Mouse (Mus musculus): ENCODE results near the gene Iffo1. TPM values are rescaled to one million over a fixed set of nuclear protein-coding genes. Genes with fewer than 3 reads are reported as not detected.

The Iffo1 gene
- polyA plus RNA-seq, 1 experiment, result 39.0 TPM

- H3K4me3 ChIP-seq (replicated peaks; ENCODE audit: control insufficient read depth, low read depth, low read length), result no peak overlapping the region
- no peak for TF ChIP-seq CTCF (IDR thresholded peaks at IDR 0.05; ENCODE audit: control insufficient read depth, insufficient read depth, low read length)
- no peak for TF ChIP-seq POLR2A (IDR thresholded peaks at IDR 0.05; ENCODE audit: borderline replicate concordance, control insufficient read depth, low read depth, low read length)
- WGBS, result 80% methylated on average over 1 of the region's 1 CpGs
These were observed 50.6 kb downstream of the Iffo1 start for GRCm38 (mm10) chr6:125195541-125196075.

GRCm38 (mm10) chr6:125196301-125196700 is 51.3 kb downstream of the Iffo1 start:
- 73% methylated on average over 3 of the region's 3 CpGs for WGBS
- Histone ChIP-seq H3K27ac (ENCODE audit: control insufficient read depth, insufficient read depth, low read depth, low read length, poor library complexity) (no peak overlapping the region), H3K4me3 (replicated peaks; ENCODE audit: control insufficient read depth, low read depth, low read length) (no peak overlapping the region), H3K4me1 (ENCODE audit: control insufficient read depth, insufficient read depth, low read length) (no peaks in the 10 kb centered on the region)
- no peak for TF ChIP-seq CTCF (IDR thresholded peaks at IDR 0.05; ENCODE audit: control insufficient read depth, insufficient read depth, low read length)
- no peak for TF ChIP-seq POLR2A (IDR thresholded peaks at IDR 0.05; ENCODE audit: borderline replicate concordance, control insufficient read depth, low read depth, low read length)

More at GRCm38 (mm10) chr6:125195541-125196075, 50.6 kb downstream of the Iffo1 start:
- Histone ChIP-seq H3K4me1 (ENCODE audit: control insufficient read depth, insufficient read depth, low read length) (peaks cover 1% of the 10 kb centered on the region; the same call in 1 of the 2 replicates), H3K27ac (ENCODE audit: control insufficient read depth, insufficient read depth, low read depth, low read length, poor library complexity) (no peak overlapping the region)

- WGBS, result 79% methylated on average over 5 of the region's 5 CpGs
- Histone ChIP-seq H3K4me3 (replicated peaks; ENCODE audit: control insufficient read depth, low read depth, low read length) (no peak overlapping the region), H3K4me1 (ENCODE audit: control insufficient read depth, insufficient read depth, low read length) (no peaks in the 10 kb centered on the region), H3K27ac (ENCODE audit: control insufficient read depth, insufficient read depth, low read depth, low read length, poor library complexity) (no peak overlapping the region)
- TF ChIP-seq POLR2A (IDR thresholded peaks at IDR 0.05; ENCODE audit: borderline replicate concordance, control insufficient read depth, low read depth, low read length), result no peak
- no peak for TF ChIP-seq CTCF (IDR thresholded peaks at IDR 0.05; ENCODE audit: control insufficient read depth, insufficient read depth, low read length)
These were observed 52.1 kb downstream of the Iffo1 start for GRCm38 (mm10) chr6:125197166-125197565.

- no peak overlapping the region for H3K27ac ChIP-seq (ENCODE audit: control insufficient read depth, insufficient read depth, low read depth, low read length, poor library complexity)
- no peaks in the 10 kb centered on the region; the same call in none of the 2 replicates for H3K4me1 ChIP-seq (ENCODE audit: control insufficient read depth, insufficient read depth, low read length)
- H3K4me3 ChIP-seq (replicated peaks; ENCODE audit: control insufficient read depth, low read depth, low read length), result no peak overlapping the region
- no peak for TF ChIP-seq POLR2A (IDR thresholded peaks at IDR 0.05; ENCODE audit: borderline replicate concordance, control insufficient read depth, low read depth, low read length)
- no peak for TF ChIP-seq CTCF (IDR thresholded peaks at IDR 0.05; ENCODE audit: control insufficient read depth, insufficient read depth, low read length)
- 83% methylated on average over 1 of the region's 1 CpGs for WGBS
These were observed 65.4 kb downstream of the Iffo1 start for GRCm38 (mm10) chr6:125210436-125210835.

Other genes starting within 250 kb of the Iffo1 start
- gene Lag3, start 233.5 kb upstream of the Iffo1 start, polyA plus RNA-seq (2011; ENCODE audit: insufficient read depth, insufficient read length, low replicate concordance, missing spikeins), result 2.9 and 7.6 TPM in 2 replicates
- gene Ptms, start 225.1 kb upstream of the Iffo1 start, polyA plus RNA-seq (2011; ENCODE audit: insufficient read depth, insufficient read length, low replicate concordance, missing spikeins), result 157 and 192 TPM in 2 replicates
- gene Mlf2, start 213.9 kb upstream of the Iffo1 start, polyA plus RNA-seq (2011; ENCODE audit: insufficient read depth, insufficient read length, low replicate concordance, missing spikeins), result 45.8 and 74.0 TPM in 2 replicates
- 18.1 and 33.0 TPM in 2 replicates for gene Cops7a, start 179.7 kb upstream of the Iffo1 start, polyA plus RNA-seq (2011; ENCODE audit: insufficient read depth, insufficient read length, low replicate concordance, missing spikeins)
- 3.4 TPM in 1 of 2 replicates, not detected in the other for gene Pianp, start 148.5 kb upstream of the Iffo1 start, polyA plus RNA-seq (2011; ENCODE audit: insufficient read depth, insufficient read length, low replicate concordance, missing spikeins)
- 26.2 and 46.0 TPM in 2 replicates for gene Zfp384, start 136.1 kb upstream of the Iffo1 start, polyA plus RNA-seq (2011; ENCODE audit: insufficient read depth, insufficient read length, low replicate concordance, missing spikeins)
- 19.6 and 42.0 TPM in 2 replicates for gene Ing4, start 105.5 kb upstream of the Iffo1 start, polyA plus RNA-seq (2011; ENCODE audit: insufficient read depth, insufficient read length, low replicate concordance, missing spikeins)
- gene Acrbp, start 95.6 kb upstream of the Iffo1 start, polyA plus RNA-seq (2011; ENCODE audit: insufficient read depth, insufficient read length, low replicate concordance, missing spikeins), result 24.3 and 45.9 TPM in 2 replicates
- gene Lpar5, start 77.3 kb upstream of the Iffo1 start, polyA plus RNA-seq (2011; ENCODE audit: insufficient read depth, insufficient read length, low replicate concordance, missing spikeins), result not detected in 2 replicates
- 66.8 and 106 TPM in 2 replicates for gene Chd4, start 49.3 kb upstream of the Iffo1 start, polyA plus RNA-seq (2011; ENCODE audit: insufficient read depth, insufficient read length, low replicate concordance, missing spikeins)
- 12.5 and 25.7 TPM in 2 replicates for gene Nop2, start 13.3 kb upstream of the Iffo1 start, polyA plus RNA-seq (2011; ENCODE audit: insufficient read depth, insufficient read length, low replicate concordance, missing spikeins)
- 40.4 and 98.2 TPM in 2 replicates for gene Gapdh, start 21.2 kb downstream of the Iffo1 start, polyA plus RNA-seq (2011; ENCODE audit: insufficient read depth, insufficient read length, low replicate concordance, missing spikeins)
- gene Ncapd2, start 46.5 kb downstream of the Iffo1 start, polyA plus RNA-seq (2011; ENCODE audit: insufficient read depth, insufficient read length, low replicate concordance, missing spikeins), result 314 and 361 TPM in 2 replicates
- 153 and 193 TPM in 2 replicates for gene Mrpl51, start 46.6 kb downstream of the Iffo1 start, polyA plus RNA-seq (2011; ENCODE audit: insufficient read depth, insufficient read length, low replicate concordance, missing spikeins)
- 11.3 and 32.6 TPM in 2 replicates for gene Vamp1, start 70.3 kb downstream of the Iffo1 start, polyA plus RNA-seq (2011; ENCODE audit: insufficient read depth, insufficient read length, low replicate concordance, missing spikeins)
- 4.1 and 6.2 TPM in 2 replicates for gene Tapbpl, start 86.6 kb downstream of the Iffo1 start, polyA plus RNA-seq (2011; ENCODE audit: insufficient read depth, insufficient read length, low replicate concordance, missing spikeins)
- gene Cd27, start 91.8 kb downstream of the Iffo1 start, polyA plus RNA-seq (2011; ENCODE audit: insufficient read depth, insufficient read length, low replicate concordance, missing spikeins), result 7.0 and 10.7 TPM in 2 replicates
- gene Tuba3a, start 140.8 kb downstream of the Iffo1 start, polyA plus RNA-seq (2011; ENCODE audit: insufficient read depth, insufficient read length, low replicate concordance, missing spikeins), result not detected in 2 replicates
- gene Ltbr, start 168.6 kb downstream of the Iffo1 start, polyA plus RNA-seq (2011; ENCODE audit: insufficient read depth, insufficient read length, low replicate concordance, missing spikeins), result 12.4 and 23.2 TPM in 2 replicates
- gene Scnn1a, start 175.4 kb downstream of the Iffo1 start, polyA plus RNA-seq (2011; ENCODE audit: insufficient read depth, insufficient read length, low replicate concordance, missing spikeins), result 1.7 and 5.6 TPM in 2 replicates
- 18.4 and 63.5 TPM in 2 replicates for gene Tnfrsf1a, start 204.1 kb downstream of the Iffo1 start, polyA plus RNA-seq (2011; ENCODE audit: insufficient read depth, insufficient read length, low replicate concordance, missing spikeins)
- 0.45 TPM in 1 of 2 replicates, not detected in the other for gene Plekhg6, start 235.6 kb downstream of the Iffo1 start, polyA plus RNA-seq (2011; ENCODE audit: insufficient read depth, insufficient read length, low replicate concordance, missing spikeins)

Measured in bone marrow, adult 2 months (tissue).